Mouse (Mus musculus): ENCODE measurements around the gene Trim71. TPM values are rescaled to one million over a fixed set of nuclear protein-coding genes. Genes with fewer than 3 reads are reported as not detected.

The Trim71 gene
- total RNA-seq (2021): not detected
- long read RNA-seq, experiment 1: 0 reads
- long read RNA-seq, experiment 2: 0 reads

DNA sequence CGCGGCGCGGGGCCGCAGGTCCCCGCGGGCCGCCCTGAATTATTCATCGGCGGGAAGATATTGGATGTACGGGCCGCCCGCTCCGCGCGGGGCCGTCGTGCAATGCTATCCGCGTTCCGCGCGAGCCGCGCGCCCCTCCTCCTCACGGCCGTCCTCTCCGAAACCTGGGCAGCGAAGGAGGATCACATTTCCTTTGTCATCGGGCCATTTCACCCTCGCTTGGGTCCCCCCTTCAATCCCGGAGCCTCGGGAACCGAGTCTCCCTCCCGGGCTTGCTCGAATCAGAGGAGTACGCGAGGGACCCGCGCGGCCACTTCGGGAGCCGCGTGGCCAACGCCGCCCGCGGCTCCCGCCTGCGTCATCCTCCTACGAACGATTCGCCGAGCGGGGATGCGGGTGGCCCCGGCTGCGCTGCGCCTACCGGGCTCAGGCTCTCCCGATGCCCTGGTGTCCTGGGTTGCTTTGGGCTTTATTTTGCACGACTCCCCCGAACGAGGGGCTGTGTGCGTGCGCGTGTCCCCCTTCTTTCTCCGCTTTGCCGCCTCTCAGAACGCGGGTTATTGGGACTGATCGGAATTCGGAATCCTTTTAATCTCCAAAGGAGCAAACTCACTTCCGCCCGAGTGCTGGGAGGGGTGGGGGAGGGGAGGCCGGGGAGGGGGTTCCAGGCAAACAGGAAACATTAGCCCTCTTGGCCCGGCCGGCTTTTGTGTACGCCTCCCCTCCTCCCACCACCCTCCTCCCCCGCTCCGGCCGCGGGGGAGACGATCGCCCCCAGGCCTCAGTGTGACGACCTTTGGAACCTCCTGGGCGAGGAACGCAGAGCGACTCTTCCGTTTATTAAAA, at the start of gene Trim71:
Trim71 (minus strand) TSS at position 609 of the 846 bp plus-strand sequence.
- intact Hi-C loops (cut with DNase I): no loop called here
- DNase-seq: no peak

DNA sequence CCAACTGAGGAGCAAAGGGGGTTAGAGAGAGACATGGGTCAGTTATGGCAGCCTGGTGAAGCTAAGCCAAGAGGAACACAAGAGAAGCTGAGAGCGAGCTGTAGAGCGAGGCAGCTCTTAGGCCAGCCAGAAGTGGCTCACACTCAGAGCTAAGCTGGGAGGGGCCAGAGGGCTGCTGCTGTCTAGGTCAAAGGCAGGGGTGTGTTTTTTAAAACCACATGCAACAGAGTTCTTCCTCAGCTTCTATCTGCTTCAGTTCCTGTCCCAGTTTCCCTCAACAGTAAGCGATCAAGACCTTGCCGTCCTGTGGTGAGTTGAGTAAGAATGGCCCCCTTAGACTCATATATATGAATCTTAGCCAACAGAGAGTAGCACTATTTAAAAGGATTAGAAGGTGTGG, 48.9 kb upstream of the Trim71 start:
- intact Hi-C loops (cut with DNase I): no loop called here
- no peak for DNase-seq

DNA sequence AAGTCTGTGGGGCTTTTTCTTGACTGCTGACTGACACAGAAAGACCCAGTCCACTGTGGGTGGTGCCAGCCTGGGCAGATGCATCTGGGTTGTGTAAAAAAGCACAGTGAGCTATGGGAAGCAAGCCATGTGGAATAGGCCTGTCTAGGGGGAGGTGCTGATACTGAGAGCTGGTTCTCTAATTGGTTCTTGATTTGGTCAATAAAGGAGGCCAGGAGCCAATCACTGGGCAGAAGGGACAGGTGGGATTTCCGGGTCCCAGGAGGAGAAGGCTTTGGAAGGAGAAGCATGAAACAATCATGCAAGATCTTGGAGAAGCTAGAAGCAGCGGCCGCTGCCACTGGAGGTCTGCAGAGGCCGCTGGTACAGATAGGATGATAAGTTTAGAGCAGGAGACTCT, 48.4 kb upstream of the Trim71 start:
- intact Hi-C loops (cut with DNase I): no loop called here
- DNase-seq: no peak

DNA sequence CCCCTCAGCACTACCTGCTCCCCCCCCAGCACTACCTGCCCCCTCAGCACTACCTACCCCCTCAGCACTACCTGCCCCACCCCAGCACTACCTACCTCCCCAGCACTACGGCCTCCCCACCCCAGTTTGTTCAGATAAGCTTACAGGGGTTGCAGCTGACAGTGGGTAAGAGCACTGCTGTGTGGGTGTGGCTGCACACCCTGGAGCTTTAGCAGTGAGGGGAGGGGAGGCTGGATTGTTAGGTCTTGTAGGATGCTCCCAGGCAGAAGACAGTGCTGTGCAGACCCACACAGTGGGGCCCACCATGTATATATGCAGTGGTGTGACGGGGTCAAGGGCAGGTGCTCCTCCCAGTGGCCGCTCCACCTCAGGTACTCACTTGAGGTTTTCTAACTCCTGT, 46.1 kb upstream of the Trim71 start:
- DNase-seq: no peak
- intact Hi-C loops (cut with DNase I): no loop called here

GRCm38 (mm10) chr9:114603876-114604540, 39.8 kb upstream of the Trim71 start:
- no peak for DNase-seq
- intact Hi-C loops (cut with DNase I): no loop called here

DNA sequence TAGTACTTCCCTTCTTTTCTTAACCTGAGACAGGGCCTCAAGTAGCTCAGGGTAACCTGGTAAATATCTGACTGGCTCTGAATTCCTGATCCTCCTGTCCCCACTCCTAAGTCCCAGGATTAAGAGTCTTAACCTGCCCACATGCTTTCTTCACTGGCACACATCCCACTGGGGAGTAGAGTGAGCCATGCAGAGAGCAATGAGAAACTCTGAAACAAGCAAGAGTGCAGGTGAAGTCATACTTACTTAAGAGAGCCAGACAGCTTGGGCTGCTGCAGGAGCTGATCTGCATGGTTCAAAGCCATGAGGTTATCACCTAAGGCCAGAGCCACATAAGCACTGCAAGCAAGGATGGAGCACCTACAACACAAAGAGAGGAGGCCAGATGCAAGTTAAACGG, 36.9 kb upstream of the Trim71 start:
- intact Hi-C loops (cut with DNase I): no loop called here
- no peak for DNase-seq

DNA sequence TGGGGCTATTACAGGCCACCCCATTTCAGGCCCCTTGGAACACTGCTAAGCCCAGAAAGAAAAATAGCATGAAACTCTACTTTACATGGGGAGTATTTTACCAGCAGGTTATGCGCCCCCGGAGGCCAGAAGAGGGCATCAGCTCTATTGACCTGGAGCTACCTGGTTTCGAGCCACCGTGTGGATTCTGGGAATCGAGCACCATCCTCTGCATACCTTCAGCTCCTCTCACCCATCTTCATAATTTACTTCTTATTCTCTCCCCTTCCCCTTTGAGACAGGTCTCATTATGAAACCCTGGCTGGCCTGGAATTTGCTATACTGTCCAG, 20.8 kb upstream of the Trim71 start:
- intact Hi-C loops (cut with DNase I): no loop called here
- no peak for DNase-seq

- intact Hi-C loops (cut with DNase I): loop anchor here (5.0 kb wide), 1 partner anchor 167 kb away; no protein-coding TSS in a partner anchor
- DNase-seq: no peak
Measured at GRCm38 (mm10) chr9:114584183-114585016, 20.2 kb upstream of the Trim71 start.

DNA sequence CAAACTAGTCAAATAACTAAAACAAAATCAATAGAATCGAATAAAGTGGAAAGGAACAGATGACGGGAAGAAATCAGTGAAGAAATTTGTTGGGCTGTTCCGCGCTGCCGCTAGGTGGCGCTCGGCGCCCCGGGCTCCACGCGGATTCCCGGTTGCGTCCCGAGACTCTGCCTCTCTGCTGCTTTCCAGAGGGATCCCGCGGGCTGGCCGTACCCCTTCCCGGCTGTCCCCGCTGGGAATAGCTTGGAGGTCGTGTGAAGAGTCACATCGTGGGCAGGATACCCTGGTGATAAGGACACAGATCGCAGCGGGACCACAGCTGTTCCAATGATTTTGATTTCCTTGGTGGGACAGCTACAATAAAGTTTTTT, 19.6 kb upstream of the Trim71 start:
- peak; percentile 54 to 63 for DNase-seq

DNA sequence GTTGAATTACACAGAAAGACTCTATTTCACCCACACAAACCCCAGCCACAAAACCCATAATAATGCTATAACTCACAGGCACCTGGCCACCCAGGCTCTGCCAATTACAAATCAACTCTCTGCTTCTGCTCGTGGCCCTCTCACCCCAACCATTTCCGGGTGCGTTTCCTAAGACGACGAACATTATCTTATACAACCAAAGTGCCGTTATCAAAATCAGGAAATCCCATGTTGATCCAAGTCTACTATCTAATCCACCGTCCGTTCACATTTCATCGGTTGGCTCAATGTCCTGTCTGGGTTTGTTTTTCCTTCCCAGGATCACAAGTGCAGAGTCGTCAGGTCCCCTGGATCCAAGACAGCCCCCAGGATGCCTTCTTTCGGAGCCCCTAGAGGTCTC, 14.5 kb upstream of the Trim71 start:
- intact Hi-C loops (cut with DNase I): loop anchor here (2.0 kb wide), 1 partner anchor 78 kb away; no protein-coding TSS in a partner anchor
- no peak for DNase-seq

More for the DNA sequence above, 19.6 kb upstream of the Trim71 start:
- intact Hi-C loops (cut with DNase I): loop anchor here (5.0 kb wide), 1 partner anchor 166 kb away; no protein-coding TSS in a partner anchor

GRCm38 (mm10) chr9:114576001-114576400, 11.8 kb upstream of the Trim71 start:
- intact Hi-C loops (cut with DNase I): no loop called here
- DNase-seq: no peak

DNA sequence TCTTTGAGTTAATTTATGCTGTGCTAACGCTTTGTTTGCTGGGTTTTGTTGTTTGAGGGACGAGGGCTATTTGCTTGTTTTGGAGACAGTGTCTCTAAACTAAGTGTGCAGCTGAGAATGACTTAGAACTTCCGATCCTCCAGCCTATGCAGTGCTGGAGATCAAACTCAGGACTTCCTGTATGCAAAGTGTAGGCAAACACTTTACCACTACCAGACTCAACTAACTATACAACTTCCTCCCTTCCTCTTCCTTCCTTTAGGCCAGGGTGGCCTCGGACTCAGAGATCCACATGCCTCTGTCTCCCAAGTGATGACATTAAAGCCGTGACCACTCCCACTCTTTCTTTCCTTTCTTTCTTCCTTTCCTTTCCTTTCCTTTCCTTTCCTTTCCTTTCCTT, 9.4 kb upstream of the Trim71 start:
- intact Hi-C loops (cut with DNase I): no loop called here
- no peak for DNase-seq

DNA sequence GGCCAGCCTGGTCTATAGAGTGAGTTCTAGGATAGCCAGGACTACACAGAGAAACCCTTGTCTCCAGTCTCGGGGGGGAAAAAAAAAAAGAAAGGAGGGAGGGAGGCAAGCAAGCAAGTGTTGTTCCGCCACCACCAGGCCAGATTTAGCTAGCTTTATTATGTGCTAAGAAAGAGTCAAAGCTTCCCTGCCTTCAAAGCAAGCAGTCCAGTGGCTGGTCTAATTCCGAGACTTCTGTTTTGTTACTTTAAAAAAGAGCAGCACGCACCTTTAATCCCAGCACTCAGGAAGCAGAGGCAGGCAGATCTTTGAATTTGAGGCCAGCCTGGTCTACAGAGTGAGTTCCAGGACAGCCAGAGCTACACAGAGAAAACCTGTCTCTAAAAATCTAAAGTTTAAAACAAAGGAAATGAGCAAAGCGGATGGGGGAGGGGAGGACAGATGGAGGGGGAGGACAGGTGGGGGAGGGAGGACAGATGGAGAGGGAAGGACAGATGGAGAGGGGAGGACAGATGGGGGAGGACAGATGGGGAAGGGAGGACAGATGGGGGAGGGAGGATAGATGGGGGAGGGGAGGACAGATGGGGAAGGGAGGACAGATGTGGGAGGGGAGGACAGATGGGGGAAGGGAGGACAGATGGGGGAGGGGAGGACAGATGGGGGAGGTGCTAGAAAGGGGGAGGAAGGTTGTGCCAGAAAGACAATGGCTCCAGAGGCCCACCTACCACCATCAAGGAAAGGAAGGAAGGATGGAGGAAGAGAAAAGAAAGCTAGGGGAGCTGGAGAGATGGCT, 4.7 kb upstream of the Trim71 start:
- DNase-seq: no peak
- intact Hi-C loops (cut with DNase I): no loop called here

DNA sequence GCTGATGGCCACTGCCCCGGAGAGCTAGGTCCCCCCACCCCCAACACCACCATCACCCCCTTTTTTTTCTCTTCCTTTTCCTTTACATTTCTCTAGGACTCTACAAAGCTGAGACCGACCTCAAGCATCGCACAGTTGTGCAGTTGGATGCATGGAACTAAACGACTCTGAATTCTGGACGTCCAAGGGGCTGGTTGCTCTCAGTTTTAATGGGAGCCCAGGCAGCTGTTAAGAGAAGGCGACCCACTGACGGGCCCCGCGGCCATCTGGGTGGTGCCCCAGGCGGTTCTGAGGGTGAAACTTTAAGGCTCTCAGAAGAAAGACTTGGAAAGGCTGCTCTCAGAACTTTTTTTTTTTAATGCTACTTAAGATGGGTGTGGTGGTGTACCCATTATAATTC, 498 bp upstream of the Trim71 start:
- no peak for DNase-seq
- intact Hi-C loops (cut with DNase I): no loop called here

GRCm38 (mm10) chr9:114562919-114563751, 1.0 kb downstream of the Trim71 start:
- no peak for DNase-seq
- intact Hi-C loops (cut with DNase I): no loop called here

DNA sequence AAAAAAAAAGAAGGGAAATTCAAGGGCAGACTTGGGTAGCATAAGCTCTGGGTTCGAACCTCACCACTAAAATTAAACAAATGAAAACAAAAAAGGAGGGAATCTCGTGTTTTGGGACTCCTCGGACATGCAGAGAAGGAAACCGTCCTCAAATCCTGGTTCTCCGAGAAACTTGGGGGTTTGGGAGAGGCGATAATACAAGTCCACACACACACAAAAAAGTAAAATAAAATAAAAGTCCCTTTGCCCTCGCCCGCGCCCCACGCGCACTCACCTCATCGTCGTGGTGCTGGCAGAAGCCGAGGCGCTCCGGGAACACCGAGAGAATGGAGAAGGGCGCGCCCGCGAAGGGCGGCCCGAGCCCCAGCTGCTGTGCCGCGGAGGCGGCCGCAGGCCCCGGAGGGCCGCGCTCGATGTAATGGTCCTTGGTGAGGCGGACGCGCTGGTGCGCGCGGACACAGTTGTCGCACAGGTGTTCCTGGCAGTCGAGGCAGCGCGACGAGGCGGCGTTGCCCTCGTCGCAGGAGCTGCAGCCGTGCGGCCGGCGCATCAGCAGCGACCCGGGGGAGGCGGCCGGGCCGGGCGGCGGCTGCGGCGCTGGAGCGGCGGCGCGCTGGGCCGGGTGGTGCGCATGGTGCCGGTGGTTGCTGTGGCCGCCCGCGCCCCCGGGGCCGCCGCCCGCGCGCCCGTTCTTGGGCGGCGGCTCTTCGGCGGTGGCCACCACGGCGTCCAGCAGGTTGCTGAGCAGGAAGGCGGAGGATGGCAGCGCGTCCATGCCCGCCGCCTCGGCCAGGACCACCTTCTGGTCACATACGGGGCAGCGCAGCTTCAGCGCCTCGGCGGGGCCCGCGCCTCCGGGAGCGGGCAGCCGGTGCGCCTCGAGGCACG, 1.9 kb downstream of the Trim71 start:
- intact Hi-C loops (cut with DNase I): no loop called here
- no peak for DNase-seq

DNA sequence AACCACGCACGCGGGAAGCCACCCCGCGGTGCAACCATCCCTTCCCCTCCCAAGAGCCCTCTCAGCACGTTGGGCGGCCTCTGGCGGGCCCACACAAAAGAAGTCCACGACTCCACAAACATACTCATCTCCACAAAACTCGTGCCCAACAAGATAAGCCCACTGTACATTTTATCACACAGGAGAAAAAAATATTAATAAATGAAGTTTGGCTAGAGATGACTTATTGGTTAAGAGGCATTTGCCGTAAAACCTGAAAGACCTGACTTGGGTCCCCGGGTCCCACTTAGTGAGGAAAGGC, 2.5 kb downstream of the Trim71 start:
- intact Hi-C loops (cut with DNase I): no loop called here
- DNase-seq: no peak

- intact Hi-C loops (cut with DNase I): no loop called here
- DNase-seq: no peak
Measured at GRCm38 (mm10) chr9:114560771-114561670, 3.1 kb downstream of the Trim71 start.

Measured in gastrocnemius, postnatal 36 days (tissue).